Mouse (Mus musculus): Measurements from ENCODE around the gene Ngef.

DNA sequence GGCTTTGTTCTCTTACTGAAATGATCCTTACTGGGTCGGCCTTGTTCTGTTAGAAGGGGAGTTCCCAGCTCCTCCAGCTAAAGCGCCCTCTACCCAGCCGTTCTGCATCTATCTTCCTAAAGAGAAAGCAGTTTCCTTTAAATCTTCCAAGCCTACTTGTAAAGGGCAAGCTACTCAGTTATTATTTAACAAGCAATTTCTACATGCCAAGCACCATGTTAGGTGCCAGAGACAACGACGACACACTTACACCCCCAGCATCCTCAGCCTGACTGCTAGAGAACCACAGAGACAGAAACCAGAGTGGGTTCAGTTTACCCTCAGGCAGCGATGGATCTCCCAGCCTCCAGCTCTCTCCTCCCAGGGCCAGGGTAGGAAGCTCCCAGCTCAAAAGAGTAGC is 65.8 kb downstream of the Ngef start:
- TF ChIP-seq CTCF (IDR thresholded peaks at IDR 0.05; ENCODE audit: insufficient read depth, low read length) (no peak), POLR2A (IDR thresholded peaks at IDR 0.05; ENCODE audit: borderline replicate concordance, extremely low read depth, low read depth, low read length) (no peak)
